In the genomic region with DNA sequence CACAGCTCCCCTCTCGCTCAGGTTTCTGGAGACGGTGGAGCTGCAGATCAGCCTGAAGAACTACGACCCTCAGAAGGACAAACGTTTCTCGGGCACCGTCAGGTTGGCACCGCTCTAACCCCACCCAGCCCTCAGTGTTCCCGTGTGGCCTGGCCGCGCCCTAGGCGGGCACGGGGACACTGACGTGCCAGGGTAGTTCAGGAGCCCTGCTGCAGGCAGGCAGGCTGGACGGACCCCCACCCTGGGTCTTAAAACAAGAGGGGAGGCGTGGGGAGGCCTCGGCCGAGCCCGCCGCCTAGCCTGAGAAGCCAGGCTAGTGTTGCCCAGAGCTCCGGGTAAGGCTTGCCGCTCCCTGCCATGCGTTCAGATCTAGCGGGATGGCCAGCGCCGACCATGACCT, we compare ENCODE assay signal across 7 mouse cellular contexts. TPM values are rescaled to one million over a fixed set of nuclear protein-coding genes. Genes with fewer than 3 reads are reported as not detected.
DNase-seq lines count a peak whose midpoint lies in the region; ATAC-seq and TF ChIP-seq lines count a peak whose summit lies in the region.

No protein-coding gene starts in this region.

- H3K9me3 ChIP-seq in erythroblast, embryonic 14.5 days (ENCODE audit: control insufficient read depth, low read length), result peaks cover 6% of the 10 kb centered on the region
- H3K9me3 ChIP-seq in midbrain, postnatal 0 days (ENCODE audit: low read length), result no peaks in the 10 kb centered on the region

- DNase-seq in testis, postnatal 14 days (ENCODE audit: low spot score), result no peak
- peak; percentile 43 for DNase-seq in kidney, postnatal 14 days
- no peak for DNase-seq in midbrain, postnatal 0 days (ENCODE audit: low spot score)
- no peak for DNase-seq in layer of hippocampus, postnatal 36 days

- ATAC-seq in midbrain, postnatal 0 days (ENCODE audit: low FRiP score), result no peak; the same call in 1 of the 2 replicates
- ATAC-seq in activated CD4-positive, CD25-positive, alpha-beta regulatory T cell, adult 4 months, result no peak

- H3K4me1 ChIP-seq in testis, adult 2 months (ENCODE audit: control insufficient read depth, insufficient read depth, low read length), result peaks cover 23% of the 10 kb centered on the region
- peaks cover 55% of the 10 kb centered on the region for H3K4me1 ChIP-seq in erythroblast, embryonic 14.5 days (ENCODE audit: control insufficient read depth)
- peaks cover 8% of the 10 kb centered on the region; the same call in 1 of the 2 replicates for H3K4me1 ChIP-seq in midbrain, postnatal 0 days (ENCODE audit: insufficient read depth, low read length)

- no peak for TF ChIP-seq CTCF in testis, adult 2 months (IDR thresholded peaks at IDR 0.05; ENCODE audit: control insufficient read depth, insufficient read depth, insufficient replicate concordance, low read depth, low read length)
- TF ChIP-seq CTCF in midbrain, postnatal 0 days (IDR thresholded peaks at IDR 0.05), result no peak

- H3K9ac ChIP-seq in midbrain, postnatal 0 days (replicated peaks; ENCODE audit: low read length, poor library complexity, severe bottlenecking), result peak overlapping the region; percentile 89

- H3K27me3 ChIP-seq in testis, adult 2 months (ENCODE audit: control insufficient read depth, insufficient read depth, low read length), result no peaks in the 10 kb centered on the region
- H3K27me3 ChIP-seq in erythroblast, embryonic 14.5 days (ENCODE audit: control insufficient read depth), result peaks cover 14% of the 10 kb centered on the region
- H3K27me3 ChIP-seq in midbrain, postnatal 0 days (ENCODE audit: insufficient read depth, low read length), result no peaks in the 10 kb centered on the region

- H3K27ac ChIP-seq in testis, adult 2 months (ENCODE audit: control insufficient read depth, insufficient read depth, low read depth, low read length), result peak overlapping the region; percentile 93
- peak overlapping the region; percentile 88 for H3K27ac ChIP-seq in midbrain, postnatal 0 days (ENCODE audit: low read depth, low read length)

- under 1% methylated on average over 25 of the region's 25 CpGs for WGBS in midbrain, postnatal 0 days

- TF ChIP-seq POLR2A in testis, adult 2 months (IDR thresholded peaks at IDR 0.05; ENCODE audit: control insufficient read depth, low read depth, low read length), result no peak

- H3K36me3 ChIP-seq in testis, adult 2 months (ENCODE audit: control insufficient read depth, insufficient read depth, low read length), result peaks cover 1% of the 10 kb centered on the region
- peaks cover 74% of the 10 kb centered on the region for H3K36me3 ChIP-seq in erythroblast, embryonic 14.5 days (ENCODE audit: control insufficient read depth)
- peaks cover 18% of the 10 kb centered on the region; the same call in 1 of the 2 replicates for H3K36me3 ChIP-seq in midbrain, postnatal 0 days (ENCODE audit: insufficient read depth, low read length)

- H3K4me3 ChIP-seq in testis, adult 2 months (ENCODE audit: control insufficient read depth, low read depth, low read length), result peak overlapping the region; percentile 90
- H3K4me3 ChIP-seq in erythroblast, embryonic 14.5 days (replicated peaks), result peak overlapping the region; percentile 97
- peak overlapping the region; percentile 59 for H3K4me3 ChIP-seq in midbrain, postnatal 0 days (ENCODE audit: low read depth, low read length)

- peak overlapping the region; percentile 93 for H3K4me2 ChIP-seq in midbrain, postnatal 0 days (ENCODE audit: low read depth, low read length, poor library complexity, severe bottlenecking)

RNA-seq across cellular contexts. Expression of a gene that starts 0.7 kb away (rescaled TPM):
- 444 and 603 TPM in 2 replicates for polyA plus RNA-seq in testis, adult 2 months (2012; rRNA removed)
- 529 and 604 TPM in 2 replicates for polyA plus RNA-seq in erythroblast, embryonic 14.5 days (2012)
- total RNA-seq in midbrain, postnatal 0 days (2014; rRNA removed), result 810 and 1,016 TPM in 2 replicates
- polyA plus RNA-seq in midbrain, postnatal 0 days (2015; fragmentation: Nextera tagmentation; extraction: Ambion mirVana), result 347 and 365 TPM in 2 replicates
- 100 to 1,000 TPM; 342 TPM for total RNA-seq in layer of hippocampus, postnatal 36 days (2021)
- 1,000 to 10,000 TPM in 1 of 2 experiments, 100 to 1,000 TPM in 1; 852 to 1,030 TPM for polyA plus RNA-seq in activated CD4-positive, CD25-positive, alpha-beta regulatory T cell, adult 4 months (2017; shearing (Covaris generic))

RNA-seq across cellular contexts. Expression of a gene that starts 15.6 kb away (rescaled TPM):
- 4.3 and 4.4 TPM in 2 replicates for polyA plus RNA-seq in testis, adult 2 months (2012; rRNA removed)
- 1.7 and 3.6 TPM in 2 replicates for polyA plus RNA-seq in erythroblast, embryonic 14.5 days (2012)
- 33.4 and 33.6 TPM in 2 replicates for total RNA-seq in midbrain, postnatal 0 days (2014; rRNA removed)
- polyA plus RNA-seq in midbrain, postnatal 0 days (2015; fragmentation: Nextera tagmentation; extraction: Ambion mirVana), result 26.1 and 28.6 TPM in 2 replicates
- 10 to 100 TPM; 25.2 to 27.9 TPM for total RNA-seq in layer of hippocampus, postnatal 36 days (2021)
- 1 to 10 TPM; 3.4 to 6.4 TPM for polyA plus RNA-seq in activated CD4-positive, CD25-positive, alpha-beta regulatory T cell, adult 4 months (2017; shearing (Covaris generic))

RNA-seq across cellular contexts. Expression of a gene that starts 21.7 kb away (rescaled TPM):
- 3.2 and 4.3 TPM in 2 replicates for polyA plus RNA-seq in testis, adult 2 months (2012; rRNA removed)
- 0.22 and 0.26 TPM in 2 replicates for polyA plus RNA-seq in erythroblast, embryonic 14.5 days (2012)
- 4.8 and 5.4 TPM in 2 replicates for total RNA-seq in midbrain, postnatal 0 days (2014; rRNA removed)
- 1.2 and 1.3 TPM in 2 replicates for polyA plus RNA-seq in midbrain, postnatal 0 days (2015; fragmentation: Nextera tagmentation; extraction: Ambion mirVana)
- total RNA-seq in layer of hippocampus, postnatal 36 days (2021), result 1 to 10 TPM; 1.7 to 3.7 TPM
- not detected for polyA plus RNA-seq in activated CD4-positive, CD25-positive, alpha-beta regulatory T cell, adult 4 months (2017; shearing (Covaris generic))

RNA-seq across cellular contexts. Expression of a gene that starts 36.1 kb away (rescaled TPM):
- 0.12 and 0.36 TPM in 2 replicates for polyA plus RNA-seq in testis, adult 2 months (2012; rRNA removed)
- 0.19 and 0.26 TPM in 2 replicates for polyA plus RNA-seq in erythroblast, embryonic 14.5 days (2012)
- 0.80 and 1.0 TPM in 2 replicates for total RNA-seq in midbrain, postnatal 0 days (2014; rRNA removed)
- 1.1 TPM in 2 replicates for polyA plus RNA-seq in midbrain, postnatal 0 days (2015; fragmentation: Nextera tagmentation; extraction: Ambion mirVana)
- total RNA-seq in layer of hippocampus, postnatal 36 days (2021), result not detected
- polyA plus RNA-seq in activated CD4-positive, CD25-positive, alpha-beta regulatory T cell, adult 4 months (2017; shearing (Covaris generic)), result not detected
